Mouse (Mus musculus) cerebellum, postnatal 4 days (tissue): ENCODE measurements around the gene Tsnaxip1.

Experiments used
- DNase-seq, 2 experiments: peaks; one replicate each; pipeline ENCODE4 v3.0.0; 2022; ENCODE audit warnings: low spot score in 2 of 2, mixed read lengths in 1 of 2

Tsnaxip1 gene

GRCm38 (mm10) chr8:105860143-105860981, 32.8 kb downstream of the Tsnaxip1 start, which contains the start of gene Nutf2:
Gene Nutf2 (plus strand): TSS chr8:105860580.
- peak; percentile 75 to 87 for DNase-seq

DNA sequence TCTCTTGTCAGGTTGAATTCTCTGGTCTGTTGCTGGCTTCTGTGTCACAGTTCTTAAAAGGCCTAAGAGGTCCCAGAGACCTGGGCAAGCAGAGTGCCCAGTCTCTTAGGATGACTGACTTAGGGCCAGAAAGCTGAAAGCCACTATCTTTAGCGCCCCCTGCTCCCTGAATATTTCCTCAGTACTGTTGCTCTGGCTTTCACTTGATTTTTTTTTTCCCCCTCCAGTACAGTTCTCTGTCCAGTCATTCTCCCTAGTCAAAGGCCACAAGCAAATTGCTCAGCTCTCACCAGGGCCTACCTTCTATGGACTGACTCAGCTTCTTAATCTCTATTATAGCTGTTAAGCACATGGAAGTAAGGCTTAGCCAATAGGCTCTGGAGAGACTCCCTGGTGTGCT, 34.4 kb downstream of the Tsnaxip1 start:
- peak in 1 of 2 experiments; percentile 11 for DNase-seq

DNA sequence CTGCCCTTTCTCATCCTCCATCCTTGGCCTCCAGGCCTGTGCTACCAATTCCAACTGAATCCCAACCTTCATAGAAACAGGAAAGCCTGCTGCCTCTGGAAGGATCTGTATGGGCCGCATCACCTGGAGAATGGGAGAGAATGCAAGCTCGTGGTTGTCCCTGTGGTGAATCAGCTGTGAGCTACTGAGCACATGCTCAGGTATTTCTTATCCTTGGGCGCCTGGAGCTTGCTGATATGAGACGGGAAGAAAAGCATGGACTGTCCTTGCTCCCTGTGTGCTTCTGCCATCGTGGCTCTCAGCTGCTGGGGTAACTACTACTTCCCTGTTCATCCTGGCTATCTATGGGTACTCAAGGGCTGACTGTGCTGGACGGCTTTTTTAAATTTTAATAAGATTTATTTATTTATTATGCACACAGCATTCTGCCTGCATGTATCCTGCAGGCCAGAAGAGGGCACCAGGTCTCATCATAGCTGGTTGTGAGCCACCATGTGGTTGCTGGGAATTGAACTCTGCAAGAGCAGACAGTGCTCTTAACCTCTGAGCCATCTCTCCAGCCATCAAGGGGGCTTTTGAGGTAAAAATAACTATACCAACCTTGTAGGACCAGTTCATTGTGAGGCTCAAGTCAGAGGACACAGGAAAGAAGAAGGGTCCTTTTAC, 39.0 kb downstream of the Tsnaxip1 start:
- DNase-seq, result no peak

GRCm38 (mm10) chr8:105874301-105874700, 46.8 kb downstream of the Tsnaxip1 start:
- DNase-seq, result no peak

- DNase-seq, result peak; percentile 83 to 90
Measured at GRCm38 (mm10) chr8:105880754-105881520, 53.4 kb downstream of the Tsnaxip1 start, which contains the start of gene Edc4. Gene Edc4 (plus strand): TSS chr8:105880881.

GRCm38 (mm10) chr8:105889756-105890465, 62.4 kb downstream of the Tsnaxip1 start:
- no peak for DNase-seq

GRCm38 (mm10) chr8:105890870-105891269, 63.3 kb downstream of the Tsnaxip1 start:
- DNase-seq, result no peak

- DNase-seq, result no peak
Measured at GRCm38 (mm10) chr8:105892432-105892831, 64.9 kb downstream of the Tsnaxip1 start.

GRCm38 (mm10) chr8:105893339-105893738, 65.8 kb downstream of the Tsnaxip1 start, which contains the start of gene Nrn1l:
Gene Nrn1l (plus strand): TSS chr8:105893567.
- DNase-seq, result peak; percentile 43 to 69
